Mouse (Mus musculus): ENCODE measurements around the gene Lcor.

The Lcor gene

DNA sequence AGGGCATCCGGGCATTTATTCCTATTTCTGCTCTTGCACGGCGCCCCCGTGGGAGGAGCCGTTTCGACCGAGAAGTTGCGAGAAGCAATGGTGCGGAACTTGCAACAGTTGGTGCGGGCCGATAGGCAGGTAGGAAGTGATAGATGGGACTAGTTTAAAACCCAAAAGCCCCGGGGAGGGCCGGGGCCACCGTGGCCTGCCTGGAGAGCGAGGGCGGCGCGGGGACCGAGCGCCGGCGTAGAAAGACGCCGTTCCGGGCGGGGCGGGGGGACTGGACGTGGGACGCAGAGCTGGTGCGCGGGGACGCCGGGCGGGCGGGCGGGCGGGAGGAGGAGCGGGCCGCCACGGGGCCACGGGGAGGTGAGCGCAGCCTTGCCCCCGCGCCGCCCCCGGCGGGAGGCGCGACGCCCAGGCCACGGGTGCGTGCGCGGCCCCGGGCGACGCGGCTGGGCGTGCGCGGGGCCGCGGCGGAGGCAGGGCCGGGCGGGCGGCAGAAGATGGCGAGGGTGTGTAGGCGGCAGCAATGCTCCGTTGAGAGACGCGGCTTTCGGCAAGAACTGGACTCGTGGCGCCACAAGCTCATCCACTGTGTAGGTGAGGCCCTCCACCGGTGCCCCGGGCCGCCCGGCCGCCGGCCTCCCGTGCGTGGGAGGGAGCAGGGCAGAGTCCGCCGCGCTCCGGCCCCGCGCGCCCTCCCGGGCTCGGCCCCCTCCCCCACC is at the start of gene Lcor:
TSS of gene Lcor (plus strand) at position 448 of the 719 bp plus-strand sequence.
- 1% methylated on average over 80 of the region's 92 CpGs for WGBS

- 79% methylated on average over 10 of the region's 10 CpGs for WGBS
These were observed 47.1 kb upstream of the Lcor start for GRCm38 (mm10) chr19:41435366-41435765.

DNA sequence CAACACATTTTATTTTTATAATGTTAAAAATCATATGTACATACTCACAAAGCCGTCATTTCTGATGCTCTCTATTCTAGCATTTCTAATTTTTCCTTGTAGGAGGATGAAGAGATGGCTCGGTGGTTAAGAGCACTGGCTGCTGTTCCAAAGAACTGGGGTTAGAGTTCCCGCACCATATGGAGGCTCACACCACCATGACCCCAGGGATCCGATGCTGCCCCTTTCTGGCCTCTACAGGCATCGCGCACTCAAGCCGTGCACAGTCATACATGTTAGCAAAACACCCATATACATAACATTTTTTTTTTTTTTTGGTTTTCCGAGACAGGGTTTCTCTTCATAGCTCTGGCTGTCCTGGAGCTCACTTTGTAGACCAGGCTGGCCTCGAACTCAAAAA is 46.0 kb upstream of the Lcor start:
- 90% methylated on average over 9 of the region's 9 CpGs for WGBS

DNA sequence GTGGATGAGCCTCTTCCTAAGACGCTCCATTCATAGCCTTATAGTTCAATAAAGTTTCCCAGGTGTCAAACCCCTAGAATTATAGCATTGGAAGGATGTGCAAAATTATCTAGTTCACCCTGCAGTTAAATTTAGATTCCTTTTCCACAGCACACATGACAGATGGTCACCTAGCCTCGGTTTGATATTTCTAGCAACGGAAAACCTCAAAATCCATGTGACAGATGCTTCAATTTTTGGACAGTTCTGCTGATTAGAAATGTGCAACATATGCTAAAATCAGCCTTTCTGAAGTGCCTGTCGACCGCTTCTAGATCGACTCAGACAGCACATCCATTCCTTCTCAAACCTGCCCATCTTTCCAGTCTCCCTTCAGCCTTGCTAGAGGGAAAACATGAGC is 43.5 kb upstream of the Lcor start:
- 59% methylated on average over 6 of the region's 6 CpGs for WGBS

- WGBS = 28% methylated on average over 3 of the region's 3 CpGs
These were observed 41.0 kb upstream of the Lcor start for GRCm38 (mm10) chr19:41441446-41441845.

- WGBS = 26% methylated on average over 20 of the region's 20 CpGs
These were observed 40.4 kb upstream of the Lcor start for GRCm38 (mm10) chr19:41441911-41442607.

DNA sequence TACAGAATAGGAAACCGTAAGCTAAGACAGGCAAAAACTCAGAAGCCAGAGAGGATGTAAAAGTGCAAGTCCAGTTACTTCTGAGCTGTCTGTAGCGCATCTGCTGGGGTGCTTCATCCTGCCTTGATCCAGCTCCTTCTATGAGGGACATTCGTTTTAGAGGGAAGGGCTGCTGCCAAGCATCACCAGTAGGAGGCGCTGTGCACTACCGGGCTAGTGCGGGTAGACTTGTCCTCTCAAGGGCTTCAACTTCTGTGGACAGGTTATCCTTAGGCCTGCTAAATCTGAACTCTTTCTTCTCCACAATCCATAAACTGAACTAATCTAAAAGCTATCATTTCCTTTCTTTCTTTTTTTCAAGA is 39.8 kb upstream of the Lcor start:
- 30% methylated on average over 6 of the region's 6 CpGs for WGBS

GRCm38 (mm10) chr19:41444491-41444890 is 37.9 kb upstream of the Lcor start:
- 81% methylated on average over 8 of the region's 8 CpGs for WGBS

DNA sequence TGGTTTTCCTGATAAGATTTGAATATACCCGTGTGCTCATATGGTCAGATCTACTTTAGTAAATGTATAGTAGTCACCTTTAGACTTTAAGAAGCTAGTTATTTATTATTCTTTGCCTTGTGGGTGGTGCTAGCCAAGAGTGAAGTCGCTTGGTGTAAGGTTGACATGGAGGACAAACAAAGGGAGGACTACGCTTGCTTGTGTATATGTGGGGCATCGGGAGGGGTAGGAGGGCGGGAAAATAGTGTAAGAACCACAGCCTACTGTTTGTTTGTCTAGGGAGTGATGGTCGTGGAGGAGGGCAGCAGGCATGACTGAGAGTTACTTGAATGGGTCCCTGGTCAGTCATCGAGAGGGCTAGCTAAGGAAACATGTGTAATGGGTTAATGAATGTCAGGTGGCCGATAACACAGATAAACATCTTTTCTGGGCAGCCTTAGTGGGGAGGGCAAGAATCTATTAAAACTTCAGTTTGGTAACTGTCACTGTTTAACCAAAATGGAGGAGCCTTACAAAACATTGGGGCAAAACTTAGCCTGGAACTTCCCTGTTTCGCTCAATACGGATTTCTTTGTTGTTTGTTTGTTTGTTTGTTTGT is 37.3 kb upstream of the Lcor start:
- 84% methylated on average over 10 of the region's 10 CpGs for WGBS

- 72% methylated on average over 5 of the region's 5 CpGs for whole genome bisulfite sequencing
These were observed 36.7 kb upstream of the Lcor start for GRCm38 (mm10) chr19:41445723-41446122.

DNA sequence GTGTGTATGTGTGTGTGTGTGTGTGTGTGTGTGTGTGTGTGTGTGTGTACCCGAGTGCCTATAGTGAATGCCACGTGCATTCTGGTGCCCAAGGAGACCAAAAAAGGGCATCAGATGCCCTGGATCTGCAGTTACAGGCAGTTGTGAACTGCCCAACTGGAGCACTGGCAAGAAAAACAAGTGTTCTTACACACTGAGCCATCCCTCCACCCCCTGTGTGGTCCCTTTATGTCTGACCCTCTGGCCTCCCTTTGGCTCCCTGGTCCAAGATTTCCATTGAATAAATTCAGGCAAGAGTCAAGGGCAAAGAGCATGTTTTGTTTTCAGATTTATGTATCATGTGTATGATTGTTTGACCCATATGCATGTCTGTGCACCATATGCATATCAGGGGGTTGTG is 35.3 kb upstream of the Lcor start:
- 82% methylated on average over 2 of the region's 2 CpGs for WGBS

DNA sequence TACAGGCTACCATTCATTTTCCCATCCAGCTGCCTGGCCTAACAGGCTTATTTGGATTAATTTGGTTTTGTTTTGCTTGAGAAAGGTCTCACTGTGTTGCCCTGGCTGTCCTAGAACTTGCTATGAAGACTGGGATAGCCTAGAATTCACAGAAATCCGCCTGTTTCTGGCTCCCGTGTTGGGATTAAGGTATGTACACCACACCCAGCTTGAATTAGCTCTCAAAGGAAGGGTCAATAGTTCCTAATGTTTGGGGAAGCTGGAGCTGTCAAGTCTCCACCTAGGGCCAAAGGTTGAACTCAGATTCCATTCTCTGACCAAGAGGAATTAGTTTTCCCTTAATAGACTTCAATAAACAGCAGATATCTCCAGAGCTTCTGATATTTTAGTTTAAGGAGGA is 34.7 kb upstream of the Lcor start:
- 88% methylated on average over 2 of the region's 2 CpGs for WGBS

DNA sequence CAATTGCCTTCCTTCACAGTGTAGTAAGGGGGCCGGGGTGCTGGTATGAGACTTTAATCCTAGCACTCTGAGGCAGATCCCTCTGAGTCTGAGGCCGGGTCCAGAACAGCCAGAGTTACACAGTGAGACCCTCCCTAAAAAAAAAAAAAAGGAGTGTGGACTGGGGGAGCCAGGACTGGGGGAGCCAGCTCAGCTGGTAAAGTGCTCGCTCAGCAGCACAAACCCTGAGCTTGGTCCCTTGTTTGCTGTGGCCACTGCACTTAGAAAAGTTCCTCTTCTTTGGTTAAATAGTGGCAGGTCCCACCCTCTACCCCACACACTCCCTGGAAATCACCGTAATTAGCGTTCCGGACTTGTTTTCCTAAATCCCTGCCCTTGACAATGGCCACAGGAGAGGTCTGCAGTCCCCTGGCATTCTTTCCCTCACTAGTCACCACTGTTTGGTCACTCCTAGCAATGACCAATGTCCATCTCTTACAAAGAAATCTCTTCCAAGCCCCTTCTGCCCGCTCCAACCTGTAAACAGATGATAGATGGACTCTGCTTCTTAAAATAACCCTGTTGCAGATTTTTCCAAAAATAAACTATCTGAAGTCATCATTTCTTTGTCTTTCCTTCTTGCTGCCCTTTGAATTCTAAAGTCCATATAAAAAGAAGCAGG is 32.9 kb upstream of the Lcor start:
- 77% methylated on average over 7 of the region's 7 CpGs for WGBS

DNA sequence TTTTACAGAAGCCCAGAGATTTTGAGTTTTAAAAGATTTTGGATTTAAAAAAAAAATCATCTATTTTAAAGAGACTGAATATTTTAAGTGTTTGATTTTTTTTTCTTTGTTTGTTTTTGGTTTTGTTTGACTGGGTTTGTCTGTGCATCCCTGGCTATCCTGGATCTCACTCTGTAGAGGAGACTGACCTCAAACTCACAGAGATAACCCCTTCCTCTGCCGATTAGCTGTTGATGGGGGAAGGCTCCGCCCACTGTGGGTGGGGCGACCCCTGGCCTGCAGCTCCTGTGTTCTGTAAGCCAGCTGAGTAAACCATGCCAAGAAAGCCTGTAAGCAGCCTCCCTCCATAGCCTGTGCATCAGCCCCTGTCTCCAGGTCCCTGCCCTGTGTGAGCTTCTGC is 30.3 kb upstream of the Lcor start:
- 19% methylated on average over 3 of the region's 3 CpGs for WGBS

DNA sequence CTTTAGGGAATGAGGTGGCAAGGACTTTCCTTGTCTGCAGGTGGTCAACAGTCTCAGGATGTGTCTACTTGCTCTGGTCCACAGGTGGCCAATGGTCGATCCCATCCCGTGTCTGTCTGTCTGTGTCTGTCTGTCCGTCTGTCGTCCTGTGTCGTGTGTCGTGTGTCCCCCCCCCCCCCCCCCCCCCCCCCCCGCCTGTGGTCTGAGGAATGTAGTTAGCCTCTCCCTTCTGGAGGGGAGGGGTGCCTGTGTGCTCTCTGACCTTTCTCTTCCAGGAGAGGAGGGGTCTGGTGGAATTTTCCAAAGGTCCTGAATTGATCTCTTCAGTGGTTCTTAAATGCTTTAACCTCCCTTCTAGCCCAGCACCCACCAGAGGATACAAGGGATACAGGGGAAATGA is 27.8 kb upstream of the Lcor start:
- WGBS = 76% methylated on average over 5 of the region's 7 CpGs

- WGBS = 83% methylated on average over 6 of the region's 6 CpGs
These were observed 27.3 kb upstream of the Lcor start for GRCm38 (mm10) chr19:41455091-41455626.

DNA sequence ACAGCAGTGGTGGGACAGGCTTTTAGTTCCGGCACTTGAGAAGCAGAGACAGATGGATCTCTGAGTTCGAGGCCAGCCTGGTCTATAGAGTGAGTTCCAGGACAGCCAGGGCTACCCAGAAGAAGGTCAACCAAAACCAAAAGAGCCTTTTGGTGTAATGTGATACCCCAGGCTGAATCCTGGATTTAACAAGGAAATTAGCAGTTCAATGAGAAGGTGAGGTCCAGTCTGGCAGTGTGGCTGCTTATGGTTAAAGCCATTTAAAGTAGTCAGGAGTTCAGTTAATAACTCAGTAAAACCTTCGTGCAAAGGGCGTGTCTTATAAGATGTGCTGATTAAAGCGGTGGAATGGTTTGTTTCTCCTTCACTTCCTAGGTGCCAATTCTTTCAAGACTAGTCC is 25.3 kb upstream of the Lcor start:
- 90% methylated on average over 5 of the region's 5 CpGs for WGBS

DNA sequence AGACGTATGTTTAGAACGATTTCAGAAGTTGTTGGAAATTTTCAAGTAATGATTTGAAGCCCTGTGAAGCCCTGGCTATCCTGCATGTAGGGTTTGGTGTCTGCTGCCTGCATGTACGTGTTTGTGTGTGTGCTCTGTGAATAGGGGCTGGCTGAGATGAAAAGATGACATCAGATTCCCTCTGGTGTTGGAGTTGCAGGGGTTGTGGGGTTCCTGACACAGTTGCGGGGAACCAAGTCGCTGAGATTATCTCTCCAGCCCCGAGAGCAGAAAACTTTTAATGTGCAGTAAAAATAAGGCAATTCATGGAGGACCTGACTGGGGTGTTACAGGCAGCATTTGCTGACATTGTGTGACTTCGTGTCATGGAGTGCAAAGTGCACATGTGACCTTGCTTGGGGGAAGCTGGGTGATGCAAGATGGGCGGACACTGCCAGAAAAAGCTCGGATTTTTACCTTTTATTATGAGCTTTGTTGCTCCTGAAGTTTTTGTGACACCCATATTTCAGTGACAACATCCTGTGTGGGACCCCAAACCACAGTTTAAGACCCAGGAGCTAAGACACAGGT is 20.2 kb upstream of the Lcor start:
- WGBS = 83% methylated on average over 9 of the region's 9 CpGs

- WGBS = 95% methylated on average over 5 of the region's 5 CpGs
These were observed 18.6 kb upstream of the Lcor start for GRCm38 (mm10) chr19:41463841-41464240.

GRCm38 (mm10) chr19:41466475-41466874 is 16.0 kb upstream of the Lcor start:
- WGBS = 84% methylated on average over 3 of the region's 3 CpGs

DNA sequence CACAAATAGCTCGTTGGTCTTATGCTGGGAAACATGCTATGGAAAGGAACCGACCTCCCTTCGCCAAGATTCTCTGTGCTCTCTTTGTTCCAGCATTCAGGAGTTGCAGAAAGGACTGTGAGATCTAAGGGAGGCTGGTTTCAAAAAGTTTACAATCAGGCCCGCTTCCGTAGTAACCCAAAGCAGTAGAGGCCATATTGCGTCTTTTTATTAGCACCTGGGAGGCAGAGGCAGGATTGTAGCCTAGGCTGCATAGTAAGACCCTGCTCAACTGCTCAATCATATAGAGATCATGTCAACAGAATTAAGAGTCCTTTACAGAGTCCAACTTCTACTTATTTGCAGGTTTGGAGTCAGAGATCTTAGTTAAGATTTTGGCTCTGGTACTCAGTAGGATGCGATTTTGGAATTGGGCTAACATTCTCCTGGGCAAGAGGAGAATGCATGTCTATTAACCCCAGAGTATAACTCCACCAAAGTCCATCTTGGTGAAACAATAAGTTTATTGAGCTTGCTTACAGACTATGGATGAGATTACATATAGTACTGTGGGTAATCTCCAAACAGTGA is 8.8 kb upstream of the Lcor start:
- 81% methylated on average over 7 of the region's 7 CpGs for WGBS

DNA sequence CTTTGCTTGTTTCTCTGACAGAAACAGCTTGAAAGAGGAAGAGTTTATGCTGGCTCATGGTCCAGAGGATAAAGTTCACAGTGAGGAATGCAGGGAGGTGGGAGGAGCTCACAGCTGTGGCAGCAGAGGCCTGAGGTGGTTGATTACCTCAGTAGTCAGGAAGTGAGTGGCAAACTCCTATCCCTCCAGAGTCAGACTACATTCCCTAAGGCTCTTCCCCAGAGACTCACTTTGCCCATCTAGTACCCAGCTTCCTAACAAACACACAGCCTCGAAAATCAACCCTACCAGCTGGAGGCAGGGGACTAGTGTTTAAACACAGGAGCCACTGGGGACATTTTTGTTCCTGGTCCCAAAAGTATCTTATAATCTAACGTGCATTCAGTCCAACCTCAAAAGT is 7.5 kb upstream of the Lcor start:
- WGBS = 81% methylated on average over 2 of the region's 2 CpGs

Data from cerebral cortex, adult 2 months (tissue).